Mouse (Mus musculus) forebrain, embryonic 15.5 days (tissue): Measurements from ENCODE around the gene Adarb1. TPM values are rescaled to one million over a fixed set of nuclear protein-coding genes. Genes with fewer than 3 reads are reported as not detected.

ENCODE experiments used
- ATAC-seq: fragments of 200-750 bp; cut with Nextera tagmentation; replicated peaks from 2 replicates; pipeline ENCODE4 v1.8.0; 2017; ENCODE audit warnings: mild to moderate bottlenecking, moderate TSS enrichment, moderate library complexity
- H3K27ac ChIP-seq: fragments of 300-500 bp; sonication (generic); replicated peaks from 2 replicates; pipeline ENCODE4 v1.5.1; 2015; ENCODE audit warnings: mild to moderate bottlenecking, inconsistent platforms
- H3K27me3 ChIP-seq: fragments of 300-500 bp; sonication (generic); 2 replicates; pipeline ENCODE4 v1.6.1; 2015; ENCODE audit warnings: inconsistent platforms
- H3K36me3 ChIP-seq: fragments of 300-500 bp; sonication (generic); 2 replicates; pipeline ENCODE4 v1.6.1; 2015; ENCODE audit warnings: mild to moderate bottlenecking, inconsistent platforms
- H3K4me1 ChIP-seq: fragments of 300-500 bp; sonication (generic); 2 replicates; pipeline ENCODE4 v1.6.1; 2015; ENCODE audit warnings: inconsistent platforms
- H3K4me2 ChIP-seq: fragments of 300-500 bp; sonication (generic); replicated peaks from 2 replicates; pipeline ENCODE4 v1.6.1; 2015; ENCODE audit warnings: mild to moderate bottlenecking, inconsistent platforms
- H3K4me3 ChIP-seq: fragments of 300-500 bp; sonication (generic); 2 replicates; pipeline ENCODE4 v1.5.1; 2015; ENCODE audit warnings: mild to moderate bottlenecking, inconsistent platforms
- H3K9ac ChIP-seq: fragments of 300-500 bp; sonication (generic); replicated peaks from 2 replicates; pipeline ENCODE4 v1.6.1; 2015; ENCODE audit warnings: mild to moderate bottlenecking, inconsistent platforms
- H3K9me3 ChIP-seq: fragments of 300-500 bp; sonication (generic); 2 replicates; pipeline ENCODE4 v1.6.1; 2016; ENCODE audit warnings: inconsistent platforms
- WGBS: fragments of 180-500 bp; shearing (Covaris S2); methylation state at CpG from one replicate; pipeline ENCODE4 v1.1.7; 2015; ENCODE audit warnings: mixed read lengths; 5-methylcytosine and 5-hydroxymethylcytosine counted together
- polyA plus RNA-seq: library from polyadenylated mRNA; unstranded; fragments of >200 nt; fragmentation: Nextera tagmentation; extraction: Ambion mirVana; gene quantifications from 2 replicates; pipeline ENCODE4 v1.2.1, GENCODE M21; 2015

The Adarb1 gene
- polyA plus RNA-seq, 1 experiment from 2014 or later, result 11.9 TPM

- no peaks in the 10 kb centered on the region for H3K9me3 ChIP-seq
These were observed 166.8 kb downstream of the Adarb1 start for GRCm38 (mm10) chr10:77251223-77251783.

GRCm38 (mm10) chr10:77247707-77248106 is 170.4 kb downstream of the Adarb1 start:
- no peak overlapping the region for H3K9ac ChIP-seq
- WGBS, result 92% methylated on average over 7 of the region's 7 CpGs
- H3K27ac ChIP-seq, result no peak overlapping the region
- H3K36me3 ChIP-seq, result no peaks in the 10 kb centered on the region
- peaks cover 5% of the 10 kb centered on the region for H3K4me1 ChIP-seq
- no peaks in the 10 kb centered on the region for H3K27me3 ChIP-seq
- no peak for ATAC-seq
- no peak overlapping the region for H3K4me3 ChIP-seq
- H3K4me2 ChIP-seq, result no peak overlapping the region
- no peaks in the 10 kb centered on the region for H3K9me3 ChIP-seq

More at GRCm38 (mm10) chr10:77251223-77251783, 166.8 kb downstream of the Adarb1 start:
- Histone ChIP-seq H3K27ac (no peak overlapping the region), H3K4me2 (no peak overlapping the region), H3K27me3 (no peaks in the 10 kb centered on the region), H3K4me1 (peaks cover 12% of the 10 kb centered on the region), H3K36me3 (no peaks in the 10 kb centered on the region), H3K4me3 (no peak overlapping the region), H3K9ac (no peak overlapping the region)
- ATAC-seq, result no peak
- 73% methylated on average over 18 of the region's 18 CpGs for WGBS

GRCm38 (mm10) chr10:77247048-77247447 is 171.0 kb downstream of the Adarb1 start:
- Histone ChIP-seq H3K4me1 (no peaks in the 10 kb centered on the region), H3K9ac (no peak overlapping the region), H3K27me3 (no peaks in the 10 kb centered on the region), H3K4me2 (no peak overlapping the region), H3K4me3 (no peak overlapping the region), H3K27ac (no peak overlapping the region), H3K9me3 (no peaks in the 10 kb centered on the region), H3K36me3 (no peaks in the 10 kb centered on the region)
- ATAC-seq, result no peak
- WGBS, result 89% methylated on average over 5 of the region's 5 CpGs

- WGBS, result 89% methylated on average over 6 of the region's 6 CpGs
- no peaks in the 10 kb centered on the region for H3K4me1 ChIP-seq
- no peak overlapping the region for H3K27ac ChIP-seq
- no peak for ATAC-seq
- H3K4me2 ChIP-seq, result no peak overlapping the region
- no peaks in the 10 kb centered on the region for H3K9me3 ChIP-seq
- no peaks in the 10 kb centered on the region for H3K36me3 ChIP-seq
- H3K4me3 ChIP-seq, result no peak overlapping the region
- H3K9ac ChIP-seq, result no peak overlapping the region
- no peaks in the 10 kb centered on the region for H3K27me3 ChIP-seq
These were observed 173.3 kb downstream of the Adarb1 start for GRCm38 (mm10) chr10:77244777-77245176.

- H3K36me3 ChIP-seq, result no peaks in the 10 kb centered on the region
- no peak overlapping the region for H3K4me3 ChIP-seq
- H3K4me2 ChIP-seq, result no peak overlapping the region
- WGBS, result 80% methylated on average over 11 of the region's 11 CpGs
- no peak overlapping the region for H3K27ac ChIP-seq
- H3K9me3 ChIP-seq, result no peaks in the 10 kb centered on the region
- H3K9ac ChIP-seq, result no peak overlapping the region
- ATAC-seq, result no peak
- no peaks in the 10 kb centered on the region for H3K27me3 ChIP-seq
- H3K4me1 ChIP-seq, result no peaks in the 10 kb centered on the region
These were observed 174.4 kb downstream of the Adarb1 start for GRCm38 (mm10) chr10:77243572-77244161.

- Histone ChIP-seq H3K27me3 (no peaks in the 10 kb centered on the region), H3K9me3 (no peaks in the 10 kb centered on the region), H3K36me3 (no peaks in the 10 kb centered on the region), H3K4me1 (no peaks in the 10 kb centered on the region), H3K9ac (no peak overlapping the region), H3K4me3 (no peak overlapping the region), H3K4me2 (no peak overlapping the region), H3K27ac (no peak overlapping the region)
- no peak for ATAC-seq
- 89% methylated on average over 14 of the region's 14 CpGs for WGBS
These were observed 175.2 kb downstream of the Adarb1 start for GRCm38 (mm10) chr10:77242871-77243270.

GRCm38 (mm10) chr10:77242396-77242795 is 175.7 kb downstream of the Adarb1 start:
- Histone ChIP-seq H3K9me3 (no peaks in the 10 kb centered on the region), H3K36me3 (no peaks in the 10 kb centered on the region), H3K27me3 (no peaks in the 10 kb centered on the region), H3K4me1 (no peaks in the 10 kb centered on the region), H3K9ac (no peak overlapping the region), H3K4me2 (no peak overlapping the region), H3K4me3 (no peak overlapping the region), H3K27ac (no peak overlapping the region)
- no peak for ATAC-seq
- 86% methylated on average over 3 of the region's 3 CpGs for WGBS

GRCm38 (mm10) chr10:77240764-77241163 is 177.3 kb downstream of the Adarb1 start:
- Histone ChIP-seq H3K36me3 (no peaks in the 10 kb centered on the region), H3K9ac (no peak overlapping the region), H3K27ac (no peak overlapping the region), H3K4me1 (no peaks in the 10 kb centered on the region), H3K27me3 (no peaks in the 10 kb centered on the region), H3K9me3 (no peaks in the 10 kb centered on the region), H3K4me2 (no peak overlapping the region), H3K4me3 (no peak overlapping the region)
- no peak for ATAC-seq
- WGBS, result 91% methylated on average over 8 of the region's 8 CpGs

Other genes with a start within 250 kb of the Adarb1 start
- gene Pofut2, start 159.1 kb downstream of the Adarb1 start, polyA plus RNA-seq, result 45.2 and 53.4 TPM in 2 replicates
- gene Fam207a, start 97.5 kb upstream of the Adarb1 start, polyA plus RNA-seq, result 43.0 and 44.2 TPM in 2 replicates
- 0.65 and 0.87 TPM in 2 replicates for gene Itgb2, start 112.0 kb upstream of the Adarb1 start, polyA plus RNA-seq
- gene Pttg1ip, start 163.4 kb upstream of the Adarb1 start, polyA plus RNA-seq, result 67.5 and 71.0 TPM in 2 replicates
- gene Sumo3, start 187.8 kb upstream of the Adarb1 start, polyA plus RNA-seq, result 318 and 322 TPM in 2 replicates
- gene Gm49325, start 187.9 kb upstream of the Adarb1 start, polyA plus RNA-seq, result 4.2 and 8.6 TPM in 2 replicates
- gene Ube2g2, start 204.0 kb upstream of the Adarb1 start, polyA plus RNA-seq, result 108 and 117 TPM in 2 replicates